Mouse (Mus musculus) hindbrain, embryonic 12.5 days (tissue): ENCODE results near the gene Megf11. TPM values are rescaled to one million over a fixed set of nuclear protein-coding genes. Genes with fewer than 3 reads are reported as not detected.

Experiments used
- ATAC-seq: fragments of 200-750 bp; cut with Nextera tagmentation; 2 replicates; pipeline ENCODE4 v1.8.0; 2017; ENCODE audit warnings: moderate TSS enrichment; ENCODE audit not compliant: low FRiP score
- H3K27ac ChIP-seq: fragments of 300-500 bp; sonication (generic); 2 replicates; pipeline ENCODE4 v1.5.1; 2016; ENCODE audit warnings: mild to moderate bottlenecking
- H3K27me3 ChIP-seq: fragments of 300-500 bp; sonication (generic); 2 replicates; pipeline ENCODE4 v1.6.1; 2016; ENCODE audit warnings: mild to moderate bottlenecking
- H3K36me3 ChIP-seq: fragments of 300-500 bp; sonication (generic); 2 replicates; pipeline ENCODE4 v1.6.1; 2016; ENCODE audit warnings: mild to moderate bottlenecking
- H3K4me1 ChIP-seq: fragments of 300-500 bp; sonication (generic); 2 replicates; pipeline ENCODE4 v1.6.1; 2016
- H3K4me2 ChIP-seq: fragments of 300-500 bp; sonication (generic); replicated peaks from 2 replicates; pipeline ENCODE4 v1.6.1; 2016; ENCODE audit warnings: mild to moderate bottlenecking
- H3K4me3 ChIP-seq: fragments of 300-500 bp; sonication (generic); 2 replicates; pipeline ENCODE4 v1.5.1; 2016; ENCODE audit warnings: mild to moderate bottlenecking
- H3K9ac ChIP-seq: fragments of 300-500 bp; sonication (generic); 2 replicates; pipeline ENCODE4 v1.6.1; 2016; ENCODE audit warnings: mild to moderate bottlenecking, moderate library complexity
- H3K9me3 ChIP-seq: fragments of 300-500 bp; sonication (generic); replicated peaks from 2 replicates; pipeline ENCODE4 v1.6.1; 2016; ENCODE audit warnings: mild to moderate bottlenecking
- WGBS: fragments of 180-500 bp; shearing (Covaris S2); methylation state at CpG from one replicate; pipeline ENCODE4 v1.1.7; 2016; 5-methylcytosine and 5-hydroxymethylcytosine counted together
- polyA plus RNA-seq: library from polyadenylated mRNA; unstranded; fragments of >200 nt; fragmentation: Nextera tagmentation; extraction: Ambion mirVana; gene quantifications from 2 replicates; pipeline ENCODE4 v1.2.1, GENCODE M21; 2016

The Megf11 gene
- polyA plus RNA-seq, 1 experiment from 2014 or later = 8.0 TPM

GRCm38 (mm10) chr9:64607049-64607448 lies 221.6 kb downstream of the Megf11 start:
- Histone ChIP-seq H3K9me3 (no peaks in the 10 kb centered on the region), H3K27ac (peak overlapping the region; percentile 19; the same call in 1 of the 2 replicates), H3K9ac (no peak overlapping the region), H3K4me2 (no peak overlapping the region), H3K36me3 (no peaks in the 10 kb centered on the region), H3K27me3 (peaks cover 14% of the 10 kb centered on the region; the same call in 1 of the 2 replicates), H3K4me1 (peaks cover 60% of the 10 kb centered on the region), H3K4me3 (no peak overlapping the region)
- no peak for ATAC-seq
- WGBS = 83% methylated on average over 1 of the region's 1 CpGs

GRCm38 (mm10) chr9:64609546-64609945 lies 224.1 kb downstream of the Megf11 start:
- no peak for ATAC-seq
- Histone ChIP-seq H3K9me3 (no peaks in the 10 kb centered on the region), H3K36me3 (no peaks in the 10 kb centered on the region), H3K27me3 (peaks cover 10% of the 10 kb centered on the region; the same call in 1 of the 2 replicates), H3K9ac (no peak overlapping the region), H3K27ac (peak overlapping the region; percentile 74), H3K4me1 (peaks cover 62% of the 10 kb centered on the region), H3K4me3 (no peak overlapping the region), H3K4me2 (no peak overlapping the region)
- WGBS = 22% methylated on average over 3 of the region's 3 CpGs

- Histone ChIP-seq H3K27ac (peak overlapping the region; percentile 76), H3K9ac (no peak overlapping the region), H3K4me3 (no peak overlapping the region), H3K4me1 (peaks cover 35% of the 10 kb centered on the region), H3K36me3 (no peaks in the 10 kb centered on the region), H3K27me3 (peaks cover 10% of the 10 kb centered on the region; the same call in 1 of the 2 replicates), H3K9me3 (no peaks in the 10 kb centered on the region), H3K4me2 (peak overlapping the region; percentile 32)
- peak; percentile 65; the same call in 1 of the 2 replicates for ATAC-seq
- whole genome bisulfite sequencing = 10% methylated on average over 7 of the region's 7 CpGs
These were observed 226.9 kb downstream of the Megf11 start for GRCm38 (mm10) chr9:64612121-64612983.

GRCm38 (mm10) chr9:64612984-64613649 lies 227.7 kb downstream of the Megf11 start:
- peaks cover 7% of the 10 kb centered on the region; the same call in 1 of the 2 replicates for H3K27me3 ChIP-seq
- H3K9ac ChIP-seq = no peak overlapping the region
- peak overlapping the region; percentile 76; the same call in 1 of the 2 replicates for H3K27ac ChIP-seq
- no peaks in the 10 kb centered on the region for H3K36me3 ChIP-seq
- H3K4me2 ChIP-seq = no peak overlapping the region
- WGBS = 44% methylated on average over 7 of the region's 7 CpGs
- no peak overlapping the region for H3K4me3 ChIP-seq
- peaks cover 35% of the 10 kb centered on the region for H3K4me1 ChIP-seq
- no peak for ATAC-seq
- no peaks in the 10 kb centered on the region for H3K9me3 ChIP-seq

GRCm38 (mm10) chr9:64617413-64617812 lies 232.0 kb downstream of the Megf11 start:
- H3K9me3 ChIP-seq = no peaks in the 10 kb centered on the region
- H3K27ac ChIP-seq = no peak overlapping the region
- WGBS = 61% methylated on average over 5 of the region's 5 CpGs
- H3K4me1 ChIP-seq = peaks cover 24% of the 10 kb centered on the region
- H3K36me3 ChIP-seq = no peaks in the 10 kb centered on the region
- 0 out of 2 replicates have a peak, but pooled peaks cover 3% of the 10 kb centered on the region for H3K27me3 ChIP-seq
- H3K4me3 ChIP-seq = no peak overlapping the region
- H3K9ac ChIP-seq = no peak overlapping the region
- no peak for ATAC-seq
- no peak overlapping the region for H3K4me2 ChIP-seq

GRCm38 (mm10) chr9:64618433-64618832 lies 233.0 kb downstream of the Megf11 start:
- no peak overlapping the region for H3K27ac ChIP-seq
- WGBS = 73% methylated on average over 3 of the region's 3 CpGs
- no peaks in the 10 kb centered on the region for H3K36me3 ChIP-seq
- H3K27me3 ChIP-seq = 0 out of 2 replicates have a peak, but pooled peaks cover 3% of the 10 kb centered on the region
- ATAC-seq = no peak
- no peak overlapping the region for H3K4me2 ChIP-seq
- H3K4me1 ChIP-seq = peaks cover 19% of the 10 kb centered on the region
- H3K4me3 ChIP-seq = no peak overlapping the region
- no peaks in the 10 kb centered on the region for H3K9me3 ChIP-seq
- H3K9ac ChIP-seq = no peak overlapping the region

- peaks cover 19% of the 10 kb centered on the region for H3K4me1 ChIP-seq
- no peak overlapping the region for H3K4me3 ChIP-seq
- no peaks in the 10 kb centered on the region for H3K36me3 ChIP-seq
- H3K4me2 ChIP-seq = no peak overlapping the region
- no peak overlapping the region for H3K9ac ChIP-seq
- ATAC-seq = no peak
- H3K9me3 ChIP-seq = no peaks in the 10 kb centered on the region
- H3K27me3 ChIP-seq = 0 out of 2 replicates have a peak, but pooled peaks cover 3% of the 10 kb centered on the region
- WGBS = 63% methylated on average over 10 of the region's 10 CpGs
- no peak overlapping the region for H3K27ac ChIP-seq
These were observed 234.0 kb downstream of the Megf11 start for GRCm38 (mm10) chr9:64619440-64619839.

- Histone ChIP-seq H3K9ac (no peak overlapping the region), H3K27ac (no peak overlapping the region), H3K4me1 (peaks cover 19% of the 10 kb centered on the region), H3K27me3 (0 out of 2 replicates have a peak, but pooled peaks cover 3% of the 10 kb centered on the region), H3K4me3 (no peak overlapping the region), H3K9me3 (no peaks in the 10 kb centered on the region), H3K36me3 (no peaks in the 10 kb centered on the region), H3K4me2 (no peak overlapping the region)
- 71% methylated on average over 8 of the region's 8 CpGs for WGBS
- ATAC-seq = no peak
These were observed 235.2 kb downstream of the Megf11 start for GRCm38 (mm10) chr9:64620596-64620995.

- Histone ChIP-seq H3K4me2 (no peak overlapping the region), H3K4me1 (peaks cover 19% of the 10 kb centered on the region), H3K27ac (peak overlapping the region; percentile 18; the same call in 1 of the 2 replicates), H3K27me3 (0 out of 2 replicates have a peak, but pooled peaks cover 3% of the 10 kb centered on the region), H3K9me3 (no peaks in the 10 kb centered on the region), H3K36me3 (no peaks in the 10 kb centered on the region), H3K9ac (no peak overlapping the region), H3K4me3 (no peak overlapping the region)
- WGBS = 42% methylated on average over 5 of the region's 5 CpGs
- peak; percentile 49 for ATAC-seq
These were observed 236.3 kb downstream of the Megf11 start for GRCm38 (mm10) chr9:64621499-64622296.

GRCm38 (mm10) chr9:64623361-64623760 lies 237.9 kb downstream of the Megf11 start:
- H3K4me1 ChIP-seq = peaks cover 17% of the 10 kb centered on the region
- WGBS = 87% methylated on average over 4 of the region's 4 CpGs
- 0 out of 2 replicates have a peak, but pooled peaks cover 3% of the 10 kb centered on the region for H3K27me3 ChIP-seq
- H3K4me3 ChIP-seq = no peak overlapping the region
- H3K27ac ChIP-seq = no peak overlapping the region
- H3K36me3 ChIP-seq = no peaks in the 10 kb centered on the region
- no peak overlapping the region for H3K4me2 ChIP-seq
- no peak overlapping the region for H3K9ac ChIP-seq
- ATAC-seq = no peak
- no peaks in the 10 kb centered on the region for H3K9me3 ChIP-seq

GRCm38 (mm10) chr9:64624536-64624935 lies 239.1 kb downstream of the Megf11 start:
- H3K27ac ChIP-seq = no peak overlapping the region
- H3K9ac ChIP-seq = no peak overlapping the region
- no peak overlapping the region for H3K4me2 ChIP-seq
- H3K27me3 ChIP-seq = 0 out of 2 replicates have a peak, but pooled peaks cover 5% of the 10 kb centered on the region
- 64% methylated on average over 8 of the region's 8 CpGs for WGBS
- no peaks in the 10 kb centered on the region for H3K9me3 ChIP-seq
- H3K36me3 ChIP-seq = no peaks in the 10 kb centered on the region
- H3K4me3 ChIP-seq = no peak overlapping the region
- ATAC-seq = no peak
- peaks cover 17% of the 10 kb centered on the region for H3K4me1 ChIP-seq
